Mouse (Mus musculus): Measurements from ENCODE around the gene Aox1.

- TF ChIP-seq CTCF (IDR thresholded peaks at IDR 0.05; ENCODE audit: borderline replicate concordance, control insufficient read depth, extremely low read depth, insufficient read depth, low read length, poor library complexity) (no peak), POLR2A (IDR thresholded peaks at IDR 0.05; ENCODE audit: control insufficient read depth, extremely low read depth, insufficient read depth, low read length, poor library complexity) (no peak)
Observed at GRCm38 (mm10) chr1:58058846-58059245, 29.1 kb downstream of the Aox1 start.
